Mouse (Mus musculus) ES-Bruce4 (cell line): ENCODE measurements around the gene Slc35f3. TPM values are rescaled to one million over a fixed set of nuclear protein-coding genes. Genes with fewer than 3 reads are reported as not detected.

ENCODE experiments used
- H3K27ac ChIP-seq: 2 replicates; pipeline ENCODE4 v1.5.1; 2012; ENCODE audit warnings: low read length, inconsistent platforms; ENCODE audit not compliant: insufficient read depth
- H3K27me3 ChIP-seq: 2 replicates; pipeline ENCODE4 v1.6.1; 2012; ENCODE audit warnings: mild to moderate bottlenecking, low read length, inconsistent platforms; ENCODE audit not compliant: control insufficient read depth, poor library complexity, insufficient read depth, severe bottlenecking
- H3K36me3 ChIP-seq: 2 replicates; pipeline ENCODE4 v1.6.1; 2012; ENCODE audit warnings: inconsistent platforms, mild to moderate bottlenecking, low read length, moderate library complexity; ENCODE audit not compliant: control insufficient read depth, poor library complexity, insufficient read depth, severe bottlenecking
- H3K4me1 ChIP-seq: one replicate; pipeline ENCODE4 v1.8.1; 2011; ENCODE audit warnings: low read length; ENCODE audit not compliant: control insufficient read depth, insufficient read depth
- H3K4me3 ChIP-seq: 2 replicates; pipeline ENCODE4 v1.5.1; 2011; ENCODE audit warnings: low read depth, mild to moderate bottlenecking, low read length
- H3K9ac ChIP-seq: 2 replicates; pipeline ENCODE4 v1.6.1; 2012; ENCODE audit warnings: low read depth, mild to moderate bottlenecking, inconsistent platforms; ENCODE audit not compliant: poor library complexity, severe bottlenecking
- H3K9me3 ChIP-seq: replicated peaks from 2 replicates; pipeline ENCODE4 v1.6.1; 2012; ENCODE audit warnings: mild to moderate bottlenecking, low read length, inconsistent platforms; ENCODE audit not compliant: control insufficient read depth, poor library complexity, insufficient read depth, severe bottlenecking
- CTCF ChIP-seq: IDR thresholded peaks from one replicate; pipeline ENCODE4 v1.8.1; 2011; ENCODE audit warnings: low read depth, low read length
- EP300 ChIP-seq: IDR thresholded peaks from 2 replicates; pipeline ENCODE4 v1.6.1; 2011; ENCODE audit warnings: low read depth, low read length; ENCODE audit not compliant: insufficient read depth
- POLR2A ChIP-seq: IDR thresholded peaks from one replicate; pipeline ENCODE4 v1.8.1; 2011; ENCODE audit warnings: low read length; ENCODE audit not compliant: insufficient read depth
- polyA plus RNA-seq: library from polyadenylated mRNA; stranded (reverse); fragments of >200 nt; gene quantifications from 2 replicates; pipeline ENCODE4 v1.2.4, GENCODE M21; 2011; ENCODE audit warnings: low read depth; ENCODE audit not compliant: missing spikeins, insufficient read depth, insufficient read length

Gene Slc35f3
- polyA plus RNA-seq, 1 experiment = not detected

DNA sequence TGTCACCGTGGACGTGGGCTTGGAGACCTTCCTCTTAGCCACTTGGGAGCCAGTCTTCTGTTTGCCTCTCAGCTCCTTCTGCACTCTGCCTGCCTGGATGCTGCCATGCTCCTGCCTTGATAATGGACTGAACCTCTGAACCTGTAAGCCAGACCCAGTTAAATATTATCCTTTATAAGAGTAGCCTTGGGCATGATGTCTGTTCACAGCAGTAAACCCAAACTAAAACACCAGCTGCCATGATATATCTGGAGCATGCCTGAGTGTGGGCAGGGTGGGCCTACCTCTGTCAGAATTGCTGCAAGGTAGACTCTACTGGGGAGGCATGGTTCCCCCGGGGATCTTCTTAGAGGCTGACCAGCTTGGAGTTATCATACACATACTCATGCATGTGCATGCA lies 41.0 kb downstream of the Slc35f3 start:
- no peak for TF ChIP-seq CTCF
- no peak for TF ChIP-seq POLR2A
- TF ChIP-seq EP300 = no peak
- Histone ChIP-seq H3K27ac (no peak overlapping the region), H3K9ac (no peak overlapping the region), H3K4me3 (no peak overlapping the region), H3K4me1 (no peaks in the 10 kb centered on the region), H3K36me3 (no peaks in the 10 kb centered on the region), H3K9me3 (peaks cover 3% of the 10 kb centered on the region; the same call in 1 of the 2 replicates), H3K27me3 (no peaks in the 10 kb centered on the region)

GRCm38 (mm10) chr8:126341200-126341599 lies 42.8 kb downstream of the Slc35f3 start:
- Histone ChIP-seq H3K4me3 (no peak overlapping the region), H3K27me3 (no peaks in the 10 kb centered on the region), H3K9me3 (peaks cover 3% of the 10 kb centered on the region; the same call in 1 of the 2 replicates), H3K27ac (no peak overlapping the region), H3K36me3 (no peaks in the 10 kb centered on the region), H3K9ac (no peak overlapping the region), H3K4me1 (no peaks in the 10 kb centered on the region)
- no peak for TF ChIP-seq CTCF
- no peak for TF ChIP-seq POLR2A
- no peak for TF ChIP-seq EP300

DNA sequence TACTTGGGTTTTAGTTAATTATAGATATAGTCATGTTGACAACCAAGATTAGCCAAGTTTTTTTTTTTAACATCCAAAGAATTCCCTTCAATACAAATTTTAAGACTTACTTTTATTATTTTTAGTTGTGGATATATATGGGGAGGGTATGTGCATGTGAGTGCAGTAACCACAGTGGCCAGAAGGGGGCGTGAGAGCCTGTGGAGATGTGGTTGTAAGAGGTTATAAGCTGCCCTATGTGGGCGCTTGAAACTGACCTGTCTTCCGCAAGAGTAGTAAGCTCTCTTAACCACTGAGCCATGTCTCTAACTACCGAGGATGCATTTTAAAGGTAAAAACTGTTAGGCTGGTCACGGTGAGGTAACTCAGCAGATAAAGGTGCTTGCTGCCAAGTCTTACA lies 45.1 kb downstream of the Slc35f3 start:
- Histone ChIP-seq H3K9ac (no peak overlapping the region), H3K4me3 (no peak overlapping the region), H3K9me3 (peaks cover 3% of the 10 kb centered on the region; the same call in 1 of the 2 replicates), H3K4me1 (no peaks in the 10 kb centered on the region), H3K36me3 (no peaks in the 10 kb centered on the region), H3K27me3 (no peaks in the 10 kb centered on the region; the same call in 1 of the 2 replicates), H3K27ac (no peak overlapping the region)
- no peak for TF ChIP-seq POLR2A
- no peak for TF ChIP-seq EP300
- TF ChIP-seq CTCF = peak; percentile 13

DNA sequence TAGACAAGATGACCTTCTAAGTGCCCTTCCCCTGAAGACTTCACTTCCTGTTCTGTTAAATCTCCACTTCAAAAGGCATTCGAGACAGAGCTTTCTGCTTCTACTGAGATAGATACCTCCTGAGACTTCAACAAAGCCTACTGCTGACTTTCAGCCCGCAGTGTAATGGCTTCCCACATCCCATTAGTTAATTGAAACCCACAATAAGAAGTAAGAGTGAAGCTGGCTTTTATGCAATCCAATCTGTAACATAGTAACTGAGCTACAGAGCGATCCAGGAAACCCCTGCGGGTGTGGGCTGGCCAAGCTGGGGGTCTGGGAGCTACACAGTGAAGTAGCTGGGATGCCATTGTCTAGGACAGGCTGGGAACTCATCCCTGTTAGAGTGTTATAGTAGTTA lies 46.7 kb downstream of the Slc35f3 start:
- H3K36me3 ChIP-seq = no peaks in the 10 kb centered on the region
- H3K27me3 ChIP-seq = no peaks in the 10 kb centered on the region; the same call in 1 of the 2 replicates
- no peaks in the 10 kb centered on the region for H3K4me1 ChIP-seq
- H3K27ac ChIP-seq = no peak overlapping the region
- TF ChIP-seq POLR2A (no peak), EP300 (no peak), CTCF (no peak)
- H3K4me3 ChIP-seq = no peak overlapping the region
- H3K9me3 ChIP-seq = peaks cover 3% of the 10 kb centered on the region; the same call in 1 of the 2 replicates
- H3K9ac ChIP-seq = no peak overlapping the region

DNA sequence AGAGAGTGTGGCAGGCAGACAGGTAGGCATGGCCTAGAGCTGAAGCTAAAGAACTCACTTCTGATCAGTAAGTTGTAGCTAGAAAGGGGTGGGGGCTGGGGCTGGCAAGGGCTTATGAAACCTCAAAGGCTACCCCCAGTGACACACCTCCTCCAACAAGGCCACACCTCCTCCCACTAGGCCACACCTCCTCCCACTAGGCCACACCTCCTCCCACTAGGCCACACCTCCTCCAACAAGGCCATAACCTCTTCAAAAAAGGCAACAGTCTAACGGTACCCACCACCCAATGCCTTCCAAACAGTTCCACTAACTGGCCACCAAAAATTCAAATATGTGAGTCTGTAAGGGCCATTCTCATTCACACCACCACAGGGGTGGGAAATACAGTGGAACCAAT lies 54.9 kb downstream of the Slc35f3 start:
- TF ChIP-seq EP300 = no peak
- TF ChIP-seq POLR2A = no peak
- TF ChIP-seq CTCF = no peak
- no peaks in the 10 kb centered on the region for H3K36me3 ChIP-seq
- no peaks in the 10 kb centered on the region for H3K27me3 ChIP-seq
- no peak overlapping the region for H3K4me3 ChIP-seq
- no peaks in the 10 kb centered on the region for H3K9me3 ChIP-seq
- no peaks in the 10 kb centered on the region for H3K4me1 ChIP-seq
- no peak overlapping the region for H3K27ac ChIP-seq
- H3K9ac ChIP-seq = no peak overlapping the region

DNA sequence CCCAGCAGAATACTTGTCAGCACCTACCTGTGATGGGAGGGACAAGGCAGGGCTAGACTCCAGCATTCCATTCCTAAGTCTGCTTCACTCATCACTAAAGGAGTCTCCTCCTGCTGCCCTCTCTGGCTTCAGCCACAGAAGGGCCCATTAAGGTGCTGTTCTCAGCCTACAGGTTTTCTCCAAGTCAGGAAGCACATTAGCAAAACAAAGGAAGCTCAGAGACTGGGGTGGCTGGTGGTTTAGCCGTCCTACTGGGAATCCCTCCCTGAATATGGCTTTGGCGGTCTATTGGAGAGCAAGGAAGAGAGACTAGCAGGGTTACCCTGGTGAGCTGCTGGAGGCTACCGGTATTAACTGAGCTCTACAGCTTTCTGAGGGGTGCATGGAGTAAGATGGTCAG lies 59.6 kb downstream of the Slc35f3 start:
- H3K27me3 ChIP-seq = no peaks in the 10 kb centered on the region
- H3K27ac ChIP-seq = peak overlapping the region; percentile 43; the same call in 1 of the 2 replicates
- H3K9ac ChIP-seq = no peak overlapping the region
- no peaks in the 10 kb centered on the region for H3K9me3 ChIP-seq
- TF ChIP-seq EP300 = 0 out of 2 replicates have a peak, but pooled peaks have one; percentile 19
- no peak for TF ChIP-seq CTCF
- no peak for TF ChIP-seq POLR2A
- H3K4me1 ChIP-seq = peaks cover 2% of the 10 kb centered on the region
- H3K36me3 ChIP-seq = no peaks in the 10 kb centered on the region
- no peak overlapping the region for H3K4me3 ChIP-seq
